Mouse (Mus musculus) brain, embryonic 14.5 days (tissue): ENCODE data around the gene Gm9817.

Source experiments
- CTCF ChIP-seq: fragments of 200-500 bp; IDR thresholded peaks from 2 replicates; pipeline ENCODE4 v1.5.1; 2012; ENCODE audit warnings: inconsistent platforms, mild to moderate bottlenecking, moderate library complexity, borderline replicate concordance; ENCODE audit not compliant: insufficient read depth, insufficient read length; ENCODE audit errors: extremely low read depth
- POLR2A ChIP-seq: fragments of 200-500 bp; IDR thresholded peaks from 2 replicates; pipeline ENCODE4 v1.6.1; 2012; ENCODE audit warnings: mild to moderate bottlenecking, inconsistent platforms, borderline replicate concordance; ENCODE audit not compliant: poor library complexity, insufficient read depth, insufficient read length, severe bottlenecking; ENCODE audit errors: extremely low read depth

DNA sequence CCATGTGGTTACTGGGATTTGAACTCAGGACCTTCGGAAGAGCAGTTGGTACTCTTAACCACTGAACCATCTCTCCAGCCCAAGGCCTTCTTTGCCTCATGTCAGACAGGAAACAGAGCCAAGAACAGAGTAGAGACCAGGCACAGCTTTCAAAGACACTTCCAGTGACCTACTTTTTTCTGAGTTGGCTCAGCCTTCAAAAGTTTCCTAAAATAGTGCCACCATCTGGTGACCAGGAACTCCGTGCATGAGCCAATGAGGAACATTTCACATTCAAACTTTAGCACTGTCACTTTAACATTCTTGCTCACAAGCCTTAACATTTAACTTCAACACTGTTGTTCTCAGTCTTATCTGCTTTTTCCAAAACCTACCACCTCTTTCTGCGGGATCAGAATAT, 2.3 kb downstream of the Gm9817 start:
- TF ChIP-seq CTCF (no peak), POLR2A (no peak)
